Mouse (Mus musculus) testis, adult 2 months (tissue): Measurements from ENCODE around the gene Txndc8. TPM values are rescaled to one million over a fixed set of nuclear protein-coding genes. Genes with fewer than 3 reads are reported as not detected.

Experiments
- H3K27ac ChIP-seq: fragments of 200-500 bp; 2 replicates; pipeline ENCODE4 v1.5.1; 2012; ENCODE audit warnings: low read depth, low read length; ENCODE audit not compliant: control insufficient read depth, insufficient read depth
- H3K27me3 ChIP-seq: fragments of 200-500 bp; 2 replicates; pipeline ENCODE4 v1.6.1; 2012; ENCODE audit warnings: mild to moderate bottlenecking, low read length, moderate library complexity; ENCODE audit not compliant: control insufficient read depth, insufficient read depth
- H3K36me3 ChIP-seq: fragments of 200-500 bp; 2 replicates; pipeline ENCODE4 v1.6.1; 2012; ENCODE audit warnings: mild to moderate bottlenecking, low read length; ENCODE audit not compliant: control insufficient read depth, insufficient read depth
- H3K4me1 ChIP-seq: fragments of 200-500 bp; 2 replicates; pipeline ENCODE4 v1.6.1; 2012; ENCODE audit warnings: low read length; ENCODE audit not compliant: control insufficient read depth, insufficient read depth
- H3K4me3 ChIP-seq: fragments of 200-500 bp; 2 replicates; pipeline ENCODE4 v1.5.1; 2012; ENCODE audit warnings: low read depth, mild to moderate bottlenecking, low read length, moderate library complexity, mixed read lengths; ENCODE audit not compliant: control insufficient read depth
- CTCF ChIP-seq: fragments of 200-500 bp; IDR thresholded peaks from 2 replicates; pipeline ENCODE4 v1.5.1; 2012; ENCODE audit warnings: low read depth, mild to moderate bottlenecking, inconsistent platforms, low read length, moderate library complexity; ENCODE audit not compliant: control insufficient read depth, insufficient read depth, insufficient replicate concordance
- POLR2A ChIP-seq: fragments of 200-500 bp; IDR thresholded peaks from 2 replicates; pipeline ENCODE4 v1.6.1; 2012; ENCODE audit warnings: low read depth, mild to moderate bottlenecking, inconsistent platforms, low read length, moderate library complexity; ENCODE audit not compliant: control insufficient read depth
- polyA plus RNA-seq: library from polyadenylated mRNA; depleted of rRNA; stranded (reverse); fragments of >200 nt; gene quantifications from 2 replicates; pipeline ENCODE4 v1.2.3, GENCODE M21; 2012

Txndc8 gene
- polyA plus RNA-seq, 1 experiment = 412 TPM

DNA sequence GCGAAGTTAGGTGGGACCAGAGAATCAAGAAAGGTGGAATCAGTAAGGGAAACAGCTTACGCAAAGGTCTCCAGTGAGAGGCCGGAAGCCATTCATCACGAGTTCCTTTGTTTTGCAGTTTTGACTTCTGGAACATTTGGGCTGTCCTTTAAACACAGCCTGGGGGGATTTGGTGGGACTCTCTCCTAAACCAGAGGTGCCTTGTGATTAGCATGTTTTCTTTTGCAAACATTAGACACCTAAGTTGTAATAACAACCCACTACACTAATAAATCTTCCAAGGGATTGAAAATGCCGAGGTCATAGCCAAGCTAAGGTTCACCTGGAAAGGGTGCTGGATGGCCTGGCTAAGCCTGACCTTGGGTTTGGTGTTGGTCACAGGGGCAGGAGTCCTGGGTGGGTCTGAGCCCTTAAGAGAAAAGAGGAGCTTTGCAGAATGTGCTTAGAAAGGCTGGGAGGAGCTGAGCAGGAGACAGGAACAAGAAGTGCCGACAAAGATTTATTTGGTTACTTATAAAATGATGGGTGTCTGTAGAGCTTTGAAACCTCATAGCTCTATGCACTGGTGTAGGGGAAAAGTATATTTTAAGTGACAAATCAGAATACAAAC, 28.3 kb upstream of the Txndc8 start:
- no peaks in the 10 kb centered on the region for H3K36me3 ChIP-seq
- peaks cover 3% of the 10 kb centered on the region for H3K4me1 ChIP-seq
- TF ChIP-seq CTCF (no peak), POLR2A (no peak)
- H3K4me3 ChIP-seq = no peak overlapping the region
- no peaks in the 10 kb centered on the region for H3K27me3 ChIP-seq
- H3K27ac ChIP-seq = no peak overlapping the region

GRCm38 (mm10) chr4:58034663-58035062, 25.7 kb upstream of the Txndc8 start:
- peak overlapping the region; percentile 16 for H3K4me3 ChIP-seq
- TF ChIP-seq CTCF = no peak
- TF ChIP-seq POLR2A = no peak

DNA sequence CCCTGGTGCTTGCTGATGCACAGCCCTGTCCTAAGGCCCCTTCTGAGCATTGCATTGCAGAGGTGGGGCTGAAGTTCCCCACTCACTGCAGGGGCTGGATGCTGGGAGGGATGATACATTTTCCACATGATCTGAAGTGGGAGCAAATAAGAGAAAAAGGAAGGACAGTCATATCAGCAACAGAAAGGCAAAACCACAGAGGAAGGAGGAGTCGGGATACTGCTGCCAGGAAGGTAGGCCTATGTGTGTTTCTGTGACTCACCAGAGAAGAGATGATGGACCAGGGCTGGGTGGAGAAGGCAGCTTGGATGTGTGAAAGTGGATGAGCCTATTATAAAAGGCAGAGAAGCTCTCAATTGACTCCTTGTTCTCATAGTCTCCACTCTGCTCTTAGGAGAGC, 23.8 kb upstream of the Txndc8 start:
- H3K27me3 ChIP-seq = no peaks in the 10 kb centered on the region
- H3K4me3 ChIP-seq = no peak overlapping the region
- no peaks in the 10 kb centered on the region for H3K36me3 ChIP-seq
- peaks cover 3% of the 10 kb centered on the region for H3K4me1 ChIP-seq
- H3K27ac ChIP-seq = no peak overlapping the region
- TF ChIP-seq POLR2A (no peak), CTCF (no peak)

More at GRCm38 (mm10) chr4:58034663-58035062, 25.7 kb upstream of the Txndc8 start:
- Histone ChIP-seq H3K4me1 (peaks cover 3% of the 10 kb centered on the region), H3K27ac (no peak overlapping the region), H3K27me3 (no peaks in the 10 kb centered on the region), H3K36me3 (no peaks in the 10 kb centered on the region)

DNA sequence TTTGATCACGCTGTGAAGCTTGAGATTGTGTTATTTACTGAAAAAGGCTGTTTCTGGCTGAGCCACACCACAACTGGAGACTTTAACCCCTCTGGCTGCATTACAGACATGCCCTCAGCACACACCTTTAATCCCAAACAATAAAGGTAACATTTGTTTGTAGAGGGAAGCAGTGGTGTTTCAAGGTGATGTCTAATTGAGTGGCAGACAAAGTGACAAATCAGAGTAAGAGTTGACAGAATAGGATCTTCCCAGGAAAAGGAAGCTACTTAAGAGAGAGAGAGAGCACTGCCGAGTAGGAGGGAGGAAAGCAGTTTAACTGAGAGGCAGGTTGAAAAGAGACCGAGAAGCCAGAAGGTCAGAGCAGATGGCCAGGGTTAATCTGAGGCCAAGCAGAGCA, 5.4 kb downstream of the Txndc8 start:
- TF ChIP-seq POLR2A (no peak), CTCF (no peak)
- H3K4me1 ChIP-seq = no peaks in the 10 kb centered on the region; the same call in 1 of the 2 replicates
- no peak overlapping the region; the same call in 1 of the 2 replicates for H3K4me3 ChIP-seq
- H3K36me3 ChIP-seq = no peaks in the 10 kb centered on the region
- no peak overlapping the region for H3K27ac ChIP-seq
- no peaks in the 10 kb centered on the region for H3K27me3 ChIP-seq

DNA sequence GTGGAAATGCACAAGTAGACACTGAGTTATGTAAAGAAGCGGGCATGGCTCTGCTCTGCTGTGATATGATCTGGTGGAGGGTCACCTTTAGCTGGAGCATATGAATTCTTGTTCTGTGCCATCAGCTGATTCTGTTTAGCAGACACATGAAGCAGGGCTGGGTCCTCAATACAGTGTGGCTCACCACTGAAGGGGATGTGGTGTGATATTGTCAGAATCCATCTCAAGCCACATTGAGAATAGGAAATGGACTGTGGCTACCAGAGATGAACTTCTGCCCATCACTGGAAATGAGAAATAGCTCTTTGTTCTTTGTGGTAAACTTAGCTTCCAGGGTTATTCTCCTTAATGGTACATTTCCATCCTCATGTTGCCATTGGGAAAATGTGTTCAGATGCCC, 17.5 kb downstream of the Txndc8 start:
- Histone ChIP-seq H3K4me3 (no peak overlapping the region), H3K27me3 (no peaks in the 10 kb centered on the region), H3K4me1 (peaks cover 2% of the 10 kb centered on the region; the same call in 1 of the 2 replicates), H3K36me3 (no peaks in the 10 kb centered on the region), H3K27ac (no peak overlapping the region)
- TF ChIP-seq POLR2A = no peak
- TF ChIP-seq CTCF = no peak

DNA sequence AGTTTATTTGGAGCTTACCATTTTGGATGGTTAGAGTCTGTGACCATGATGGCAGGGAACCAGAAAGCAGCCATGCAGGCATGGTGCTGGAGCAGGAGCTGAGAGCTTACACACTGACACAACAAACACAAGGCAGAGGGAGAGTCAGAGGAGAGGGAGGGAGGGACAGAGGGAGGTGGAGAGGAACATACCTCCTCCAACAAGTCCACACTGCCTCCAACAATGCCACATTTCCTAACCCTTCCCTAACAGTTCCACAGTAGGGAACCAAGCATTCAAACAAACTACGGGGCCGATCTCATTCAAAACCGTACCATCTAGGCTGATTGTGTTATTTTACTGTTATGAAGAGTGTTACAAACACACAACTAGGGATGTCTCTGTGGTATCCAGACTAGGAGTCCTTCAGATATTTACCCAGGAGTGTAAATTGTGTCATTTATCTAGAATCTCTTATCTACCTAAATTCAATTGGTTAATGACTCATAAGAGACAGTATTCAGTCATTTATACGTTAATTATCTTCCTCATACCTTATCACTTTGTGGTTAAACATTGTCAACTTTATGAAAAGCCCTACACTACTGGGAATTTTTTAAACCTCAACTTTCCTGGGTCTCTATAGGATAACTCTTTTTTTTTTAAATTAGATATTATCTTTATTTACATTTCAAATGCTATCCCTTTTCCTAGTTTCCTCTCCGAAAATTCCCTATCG, 34.4 kb downstream of the Txndc8 start:
- H3K4me3 ChIP-seq = no peak overlapping the region
- TF ChIP-seq CTCF = no peak
- TF ChIP-seq POLR2A = no peak
- no peaks in the 10 kb centered on the region for H3K4me1 ChIP-seq
- no peak overlapping the region for H3K27ac ChIP-seq
- no peaks in the 10 kb centered on the region for H3K27me3 ChIP-seq
- no peaks in the 10 kb centered on the region for H3K36me3 ChIP-seq

- Histone ChIP-seq H3K4me3 (no peak overlapping the region), H3K27me3 (no peaks in the 10 kb centered on the region), H3K36me3 (no peaks in the 10 kb centered on the region), H3K4me1 (no peaks in the 10 kb centered on the region), H3K27ac (no peak overlapping the region)
- TF ChIP-seq CTCF = no peak
- TF ChIP-seq POLR2A = no peak
Measured at GRCm38 (mm10) chr4:57973592-57974268, 35.2 kb downstream of the Txndc8 start.
